Comparison of ENCODE assay signal across 8 mouse cellular contexts in the genomic region with DNA sequence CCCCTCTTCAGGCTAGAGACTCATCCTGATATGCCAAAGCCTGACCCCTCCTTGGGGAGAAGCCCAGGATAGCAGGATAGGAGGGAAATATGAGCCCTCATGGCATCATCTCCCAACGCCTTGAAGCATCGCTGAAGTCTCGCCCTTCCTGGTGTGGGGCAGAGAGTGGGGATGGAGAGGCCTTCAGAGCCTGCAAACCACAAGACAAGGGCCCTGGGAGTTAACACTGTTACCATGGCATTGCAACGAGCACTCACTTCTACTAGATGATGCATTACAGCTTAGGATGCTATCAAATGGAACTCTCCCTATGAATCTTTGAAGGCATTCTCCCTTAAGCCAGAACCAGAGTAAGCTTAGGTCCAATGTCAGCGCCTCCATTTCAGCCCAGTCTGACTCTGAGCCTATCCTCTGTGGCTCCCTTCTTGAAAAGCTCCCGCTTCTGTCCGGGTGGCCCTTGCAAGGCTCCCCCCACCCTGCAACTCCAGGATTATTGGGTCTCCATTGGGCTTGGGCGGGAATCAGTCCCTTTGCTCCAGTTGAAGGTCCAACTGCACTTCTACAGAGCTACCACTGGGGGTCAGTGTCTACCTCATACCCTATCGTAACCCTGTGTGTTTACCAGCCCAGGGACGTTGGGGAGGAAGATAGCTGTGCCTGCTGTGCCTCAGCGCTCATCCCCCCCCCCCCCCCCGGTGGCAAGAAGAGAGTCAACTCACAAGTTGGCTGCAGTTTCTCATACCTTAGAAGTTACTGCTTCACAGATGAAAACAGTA. TPM values are rescaled to one million over a fixed set of nuclear protein-coding genes. Genes with fewer than 3 reads are reported as not detected.
DNase-seq lines count a peak whose midpoint lies in the region; ATAC-seq and TF ChIP-seq lines count a peak whose summit lies in the region.
"Had no signal": no experiment of that assay in that cellular context is flagged by ENCODE, and none has a peak within 500 bp of the region (broad histone marks: within the 10 kb centered on the region; RNA-seq: fewer than 3 reads in every experiment).

No protein-coding gene starts in this region.

- H3K9ac ChIP-seq in heart, embryonic 15.5 days = no peak overlapping the region
- H3K9ac ChIP-seq in liver, embryonic 12.5 days = no peak overlapping the region

- H3K27ac ChIP-seq in heart, embryonic 15.5 days = no peak overlapping the region
- H3K27ac ChIP-seq in liver, embryonic 12.5 days = no peak overlapping the region
- H3K27ac ChIP-seq: macrophage had no signal

- peak; percentile 49 to 62 for DNase-seq in spleen, postnatal 10 days (ENCODE audit: low spot score in 2 of 2)
- no peak for DNase-seq in spleen, adult 18-20 months
- peak; percentile 53 for DNase-seq in brain, embryonic 14.5 days (ENCODE audit: low read depth)
- peak; percentile 38 for DNase-seq in retina, postnatal 7 days (ENCODE audit: low read depth, low spot score)
- DNase-seq in layer of hippocampus, postnatal 10 days (ENCODE audit: low spot score in 2 of 2) = no peak

- H3K4me3 ChIP-seq in heart, embryonic 15.5 days = no peak overlapping the region
- no peak overlapping the region for H3K4me3 ChIP-seq in liver, embryonic 12.5 days

- H3K27me3 ChIP-seq in heart, embryonic 15.5 days = 0 out of 2 replicates have a peak, but pooled peaks cover 3% of the 10 kb centered on the region
- no peaks in the 10 kb centered on the region; the same call in 1 of the 2 replicates for H3K27me3 ChIP-seq in liver, embryonic 12.5 days (replicated peaks)

- no peaks in the 10 kb centered on the region for H3K36me3 ChIP-seq in heart, embryonic 15.5 days
- no peaks in the 10 kb centered on the region for H3K36me3 ChIP-seq in liver, embryonic 12.5 days

- TF ChIP-seq POLR2A in brain, embryonic 14.5 days (IDR thresholded peaks at IDR 0.05; ENCODE audit: borderline replicate concordance, extremely low read depth, insufficient read depth, insufficient read length, poor library complexity, severe bottlenecking) = no peak

- TF ChIP-seq CTCF in brain, embryonic 14.5 days (IDR thresholded peaks at IDR 0.05; ENCODE audit: borderline replicate concordance, extremely low read depth, insufficient read depth, insufficient read length) = peak; percentile 83

- H3K9me3 ChIP-seq in heart, embryonic 15.5 days (replicated peaks) = no peaks in the 10 kb centered on the region
- H3K9me3 ChIP-seq in liver, embryonic 12.5 days (replicated peaks) = no peaks in the 10 kb centered on the region

- no peak; the same call in 1 of the 2 replicates for ATAC-seq in heart, embryonic 15.5 days (replicated peaks; ENCODE audit: insufficient number of reproducible peaks, insufficient read depth, low FRiP score, low read depth)
- peak; percentile 47; the same call in 1 of the 2 replicates for ATAC-seq in liver, embryonic 12.5 days

- peak overlapping the region; percentile 28; the same call in 1 of the 2 replicates for H3K4me2 ChIP-seq in heart, embryonic 15.5 days
- peak overlapping the region; percentile 24; the same call in 1 of the 2 replicates for H3K4me2 ChIP-seq in liver, embryonic 12.5 days

- 0 out of 2 replicates have a peak, but pooled peaks cover 2% of the 10 kb centered on the region for H3K4me1 ChIP-seq in heart, embryonic 15.5 days (replicated peaks)
- H3K4me1 ChIP-seq in liver, embryonic 12.5 days = peaks cover 41% of the 10 kb centered on the region

- 20% methylated on average over 12 of the region's 12 CpGs for WGBS in heart, embryonic 15.5 days
- 22% methylated on average over 12 of the region's 12 CpGs for WGBS in liver, embryonic 12.5 days (ENCODE audit: insufficient replicate concordance)

RNA-seq across cellular contexts. Expression of a gene that starts 11.1 kb away (rescaled TPM):
- 9.0 and 10.2 TPM in 2 replicates for polyA plus RNA-seq in brain, embryonic 14.5 days (2012; rRNA removed)
- 6.9 and 10.0 TPM in 2 replicates for polyA plus RNA-seq in heart, embryonic 15.5 days (2015; fragmentation: Nextera tagmentation; extraction: Ambion mirVana)
- 1.3 and 1.4 TPM in 2 replicates for polyA plus RNA-seq in liver, embryonic 12.5 days (2016; fragmentation: Nextera tagmentation; extraction: Ambion mirVana)
- total RNA-seq in layer of hippocampus, postnatal 10 days (2021) = 100 to 1,000 TPM; 133 to 134 TPM
- polyA plus RNA-seq: macrophage had no signal

RNA-seq across cellular contexts. Expression of a gene that starts 21.1 kb away (rescaled TPM):
- polyA plus RNA-seq in brain, embryonic 14.5 days (2012; rRNA removed) = 125 and 156 TPM in 2 replicates
- polyA plus RNA-seq in heart, embryonic 15.5 days (2015; fragmentation: Nextera tagmentation; extraction: Ambion mirVana) = 33.8 and 38.1 TPM in 2 replicates
- polyA plus RNA-seq in liver, embryonic 12.5 days (2016; fragmentation: Nextera tagmentation; extraction: Ambion mirVana) = 34.8 and 37.9 TPM in 2 replicates
- 100 to 1,000 TPM; 134 to 157 TPM for total RNA-seq in layer of hippocampus, postnatal 10 days (2021)

RNA-seq across cellular contexts. Expression of a gene that starts 55.4 kb away (rescaled TPM):
- 50.0 and 70.1 TPM in 2 replicates for polyA plus RNA-seq in brain, embryonic 14.5 days (2012; rRNA removed)
- polyA plus RNA-seq in heart, embryonic 15.5 days (2015; fragmentation: Nextera tagmentation; extraction: Ambion mirVana) = 8.4 and 9.1 TPM in 2 replicates
- 13.7 and 14.8 TPM in 2 replicates for polyA plus RNA-seq in liver, embryonic 12.5 days (2016; fragmentation: Nextera tagmentation; extraction: Ambion mirVana)
- 10 to 100 TPM; 16.7 to 18.1 TPM for total RNA-seq in layer of hippocampus, postnatal 10 days (2021)

Comparison
In these comparisons a context has a peak if more than half of its experiments do, and no peak if none do; other contexts are left out.
1. DNase-seq: peak in spleen, postnatal 10 days (2 of 2), brain, embryonic 14.5 days (single experiment) and retina, postnatal 7 days (single experiment); none in spleen, adult 18-20 months (0 of 2) and layer of hippocampus, postnatal 10 days (0 of 2).